Comparison of ENCODE assay signal across 16 mouse cellular contexts in the genomic region with DNA sequence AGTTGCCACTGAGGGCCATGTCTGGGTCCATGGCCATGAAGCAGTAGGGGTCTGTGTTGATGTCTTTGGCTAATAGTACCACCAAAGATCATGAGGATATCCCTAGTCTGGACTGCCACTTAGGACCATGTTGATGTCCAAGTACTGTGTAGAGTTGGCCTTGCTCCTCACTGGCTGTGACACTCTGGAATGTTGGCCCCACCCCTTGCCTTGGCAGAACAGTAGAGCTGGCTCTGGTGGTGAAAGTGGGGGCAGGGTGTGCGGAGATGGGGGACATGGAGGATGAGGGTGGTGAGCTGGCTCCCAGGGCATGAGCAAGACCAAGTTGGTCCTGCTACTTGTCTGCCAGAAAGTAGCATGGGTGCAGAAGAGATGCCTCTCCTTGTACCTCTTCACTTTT.
DNase-seq lines count a peak whose midpoint lies in the region; ATAC-seq lines count a peak whose summit lies in the region.
"Had no signal": no experiment of that assay in that cellular context is flagged by ENCODE, and none has a peak within 500 bp of the region (broad histone marks: within the 10 kb centered on the region; RNA-seq: fewer than 3 reads in every experiment).

No protein-coding gene starts in this region.

- no peaks in the 10 kb centered on the region for H3K36me3 ChIP-seq in hindbrain, embryonic 12.5 days
- H3K36me3 ChIP-seq in hindbrain, embryonic 13.5 days, result no peaks in the 10 kb centered on the region
- H3K36me3 ChIP-seq: forebrain, embryonic 12.5 days; stomach, embryonic 15.5 days had no signal

- DNase-seq in gastrocnemius, postnatal 14 days, result peak; percentile 17
- no peak for DNase-seq in gastrocnemius, postnatal 36 days
- DNase-seq in lung, postnatal 10 days, result peak; percentile 37
- DNase-seq in lung, postnatal 14 days, result peak; percentile 14
- DNase-seq in adrenal gland, postnatal 4 days (ENCODE audit: low spot score in 2 of 2), result no peak
- DNase-seq: kidney, postnatal 4 days; layer of hippocampus, adult 9-11 months; liver; retina, postnatal 1 day had no signal

- H3K4me2 ChIP-seq in hindbrain, embryonic 12.5 days (replicated peaks), result no peak overlapping the region
- no peak overlapping the region for H3K4me2 ChIP-seq in hindbrain, embryonic 13.5 days
- H3K4me2 ChIP-seq: forebrain, embryonic 12.5 days; heart, embryonic 11.5 days; hindbrain, embryonic 14.5 days; stomach, embryonic 15.5 days had no signal

- no peaks in the 10 kb centered on the region for H3K9me3 ChIP-seq in hindbrain, embryonic 12.5 days (replicated peaks)
- no peaks in the 10 kb centered on the region for H3K9me3 ChIP-seq in hindbrain, embryonic 13.5 days
- H3K9me3 ChIP-seq: forebrain, embryonic 12.5 days; stomach, embryonic 15.5 days had no signal

- H3K9ac ChIP-seq in hindbrain, embryonic 12.5 days, result no peak overlapping the region
- no peak overlapping the region for H3K9ac ChIP-seq in hindbrain, embryonic 13.5 days
- H3K9ac ChIP-seq: forebrain, embryonic 12.5 days; hindbrain, embryonic 14.5 days; stomach, embryonic 15.5 days had no signal

- whole genome bisulfite sequencing in hindbrain, embryonic 12.5 days, result 100% methylated on average over 1 of the region's 1 CpGs
- WGBS in hindbrain, embryonic 13.5 days, result 85% methylated on average over 1 of the region's 1 CpGs

- no peak overlapping the region for H3K4me3 ChIP-seq in hindbrain, embryonic 12.5 days
- no peak overlapping the region for H3K4me3 ChIP-seq in hindbrain, embryonic 13.5 days
- H3K4me3 ChIP-seq: forebrain, embryonic 12.5 days; left cerebral cortex, adult 2 months; stomach, embryonic 15.5 days had no signal

- intact Hi-C loops in gastrocnemius, postnatal 14 days (cut with DNase I; ENCODE audit: low total_unique reads), result no loop called here
- intact Hi-C loops in gastrocnemius, postnatal 36 days (cut with DNase I), result no loop called here

- no peaks in the 10 kb centered on the region for H3K4me1 ChIP-seq in hindbrain, embryonic 12.5 days
- H3K4me1 ChIP-seq in hindbrain, embryonic 13.5 days (replicated peaks), result no peaks in the 10 kb centered on the region
- H3K4me1 ChIP-seq: forebrain, embryonic 12.5 days; stomach, embryonic 15.5 days had no signal

- no peaks in the 10 kb centered on the region for H3K27me3 ChIP-seq in hindbrain, embryonic 12.5 days
- H3K27me3 ChIP-seq in hindbrain, embryonic 13.5 days, result no peaks in the 10 kb centered on the region
- H3K27me3 ChIP-seq: forebrain, embryonic 12.5 days; stomach, embryonic 15.5 days had no signal

- H3K27ac ChIP-seq in hindbrain, embryonic 12.5 days, result no peak overlapping the region
- H3K27ac ChIP-seq in hindbrain, embryonic 13.5 days, result no peak overlapping the region
- H3K27ac ChIP-seq: forebrain, embryonic 12.5 days; hindbrain, embryonic 14.5 days; left cerebral cortex, adult 2 months; stomach, embryonic 15.5 days had no signal

- peak; percentile 26; the same call in 1 of the 2 replicates for ATAC-seq in hindbrain, embryonic 12.5 days (ENCODE audit: low FRiP score)
- ATAC-seq in hindbrain, embryonic 13.5 days (ENCODE audit: low FRiP score), result no peak

Comparison
In these comparisons a context has a peak if more than half of its experiments do, and no peak if none do; other contexts are left out.
1. DNase-seq: peak in gastrocnemius, postnatal 14 days (single experiment), lung, postnatal 10 days (single experiment) and lung, postnatal 14 days (single experiment); none in gastrocnemius, postnatal 36 days (0 of 2) and adrenal gland, postnatal 4 days (0 of 2).